Mouse (Mus musculus) forebrain, postnatal 0 days (tissue): ENCODE measurements around the gene Mypop. TPM values are rescaled to one million over a fixed set of nuclear protein-coding genes. Genes with fewer than 3 reads are reported as not detected.

ENCODE experiments used
- ATAC-seq: fragments of 200-750 bp; cut with Nextera tagmentation; 2 replicates; pipeline ENCODE4 v1.8.0; 2017; ENCODE audit warnings: mild to moderate bottlenecking, moderate library complexity
- DNase-seq: peaks from one replicate; pipeline ENCODE4 v3.0.0-alpha.2; 2015
- H3K27ac ChIP-seq: fragments of 300-500 bp; sonication (generic); 2 replicates; pipeline ENCODE4 v1.5.1; 2014; ENCODE audit warnings: low read depth, mild to moderate bottlenecking, antibody characterized with exemption, low read length, moderate library complexity, mixed read lengths
- H3K27me3 ChIP-seq: fragments of 300-500 bp; sonication (generic); 2 replicates; pipeline ENCODE4 v1.6.1; 2014; ENCODE audit warnings: mild to moderate bottlenecking, low read length, mixed read lengths; ENCODE audit not compliant: insufficient read depth
- H3K36me3 ChIP-seq: fragments of 300-500 bp; sonication (generic); 2 replicates; pipeline ENCODE4 v1.6.1; 2014; ENCODE audit warnings: mild to moderate bottlenecking, moderate library complexity; ENCODE audit not compliant: insufficient read depth
- H3K4me1 ChIP-seq: fragments of 300-500 bp; sonication (generic); 2 replicates; pipeline ENCODE4 v1.6.1; 2014; ENCODE audit warnings: antibody characterized with exemption; ENCODE audit not compliant: insufficient read depth
- H3K4me2 ChIP-seq: fragments of 300-500 bp; sonication (generic); 2 replicates; pipeline ENCODE4 v1.6.1; 2014; ENCODE audit warnings: low read depth, mild to moderate bottlenecking, moderate library complexity
- H3K4me3 ChIP-seq: fragments of 300-500 bp; sonication (generic); 2 replicates; pipeline ENCODE4 v1.5.1; 2014; ENCODE audit warnings: low read depth, low read length, mixed read lengths
- H3K9ac ChIP-seq: fragments of 300-500 bp; sonication (generic); 2 replicates; pipeline ENCODE4 v1.6.1; 2014; ENCODE audit warnings: mild to moderate bottlenecking
- H3K9me3 ChIP-seq: fragments of 300-500 bp; sonication (generic); 2 replicates; pipeline ENCODE4 v1.6.1; 2016; ENCODE audit warnings: low read length
- CTCF ChIP-seq: sonication (generic); IDR thresholded peaks from 2 replicates; pipeline ENCODE4 v1.5.1; 2016; ENCODE audit warnings: antibody characterized with exemption, control low read depth, low read depth
- WGBS: fragments of 180-500 bp; shearing (Covaris S2); extraction: QIAGEN DNeasy Blood & Tissue Kit; methylation state at CpG from one replicate; pipeline ENCODE4 v1.1.7; 2014; 5-methylcytosine and 5-hydroxymethylcytosine counted together
- polyA plus RNA-seq: library from polyadenylated mRNA; unstranded; fragments of >200 nt; fragmentation: Nextera tagmentation; extraction: Ambion mirVana; gene quantifications from 2 replicates; pipeline ENCODE4 v1.2.1, GENCODE M21; 2015
- total RNA-seq: library from RNA; depleted of rRNA; stranded (reverse); fragments of >200 nt; gene quantifications from 2 replicates; pipeline ENCODE4 v1.2.3, GENCODE M21; 2014

Gene Mypop
- total and polyA plus RNA-seq, 2 experiments from 2014 or later: 4.3 to 12.3 TPM

- Histone ChIP-seq H3K9me3 (no peaks in the 10 kb centered on the region), H3K4me3 (no peak overlapping the region), H3K27ac (no peak overlapping the region), H3K27me3 (no peaks in the 10 kb centered on the region), H3K36me3 (no peaks in the 10 kb centered on the region), H3K4me1 (no peaks in the 10 kb centered on the region), H3K9ac (no peak overlapping the region), H3K4me2 (no peak overlapping the region)
- no peak for ATAC-seq
- WGBS: 70% methylated on average over 15 of the region's 15 CpGs
- DNase-seq: no peak
- TF ChIP-seq CTCF: no peak
These were observed 23.4 kb downstream of the Mypop start for GRCm38 (mm10) chr7:19014452-19014851.

- no peak for TF ChIP-seq CTCF
- no peak overlapping the region for H3K4me3 ChIP-seq
- H3K27me3 ChIP-seq: peaks cover 4% of the 10 kb centered on the region; the same call in 1 of the 2 replicates
- no peaks in the 10 kb centered on the region for H3K9me3 ChIP-seq
- ATAC-seq (no peak), DNase-seq (no peak)
- H3K4me2 ChIP-seq: no peak overlapping the region
- no peak overlapping the region for H3K9ac ChIP-seq
- no peaks in the 10 kb centered on the region for H3K36me3 ChIP-seq
- no peaks in the 10 kb centered on the region for H3K4me1 ChIP-seq
- WGBS: 85% methylated on average over 4 of the region's 4 CpGs
- H3K27ac ChIP-seq: no peak overlapping the region
These were observed 25.0 kb downstream of the Mypop start for GRCm38 (mm10) chr7:19016042-19016441.

- peaks cover 20% of the 10 kb centered on the region for H3K27me3 ChIP-seq
- H3K36me3 ChIP-seq: no peaks in the 10 kb centered on the region
- 92% methylated on average over 7 of the region's 7 CpGs for WGBS
These were observed 26.9 kb downstream of the Mypop start for GRCm38 (mm10) chr7:19017909-19018308.

GRCm38 (mm10) chr7:19021048-19021447, 30.0 kb downstream of the Mypop start:
- Histone ChIP-seq H3K4me2 (no peak overlapping the region), H3K4me3 (no peak overlapping the region), H3K27me3 (peaks cover 27% of the 10 kb centered on the region), H3K4me1 (peaks cover 3% of the 10 kb centered on the region; the same call in 1 of the 2 replicates), H3K9ac (no peak overlapping the region), H3K27ac (no peak overlapping the region), H3K36me3 (no peaks in the 10 kb centered on the region), H3K9me3 (no peaks in the 10 kb centered on the region)
- DNase-seq (no peak), ATAC-seq (no peak)
- TF ChIP-seq CTCF: no peak
- WGBS: 26% methylated on average over 8 of the region's 8 CpGs

More at GRCm38 (mm10) chr7:19017909-19018308, 26.9 kb downstream of the Mypop start:
- Histone ChIP-seq H3K4me2 (no peak overlapping the region), H3K9me3 (no peaks in the 10 kb centered on the region), H3K27ac (no peak overlapping the region), H3K4me1 (no peaks in the 10 kb centered on the region), H3K4me3 (no peak overlapping the region), H3K9ac (no peak overlapping the region)
- ATAC-seq (no peak), DNase-seq (no peak)
- no peak for TF ChIP-seq CTCF

GRCm38 (mm10) chr7:19022189-19022958, 31.3 kb downstream of the Mypop start:
- TF ChIP-seq CTCF: no peak
- WGBS: 63% methylated on average over 18 of the region's 18 CpGs
- no peak for DNase-seq
- H3K4me3 ChIP-seq: no peak overlapping the region
- H3K4me2 ChIP-seq: no peak overlapping the region
- H3K4me1 ChIP-seq: peaks cover 3% of the 10 kb centered on the region; the same call in 1 of the 2 replicates
- H3K27me3 ChIP-seq: peaks cover 27% of the 10 kb centered on the region
- H3K36me3 ChIP-seq: no peaks in the 10 kb centered on the region
- H3K27ac ChIP-seq: no peak overlapping the region
- no peaks in the 10 kb centered on the region for H3K9me3 ChIP-seq
- no peak for ATAC-seq
- H3K9ac ChIP-seq: no peak overlapping the region

- H3K9ac ChIP-seq: peak within 1 kb of the TSS; percentile 84
- H3K4me1 ChIP-seq: peaks cover 3% of the 10 kb centered on the region; the same call in 1 of the 2 replicates
- DNase-seq (no peak), ATAC-seq (peak; percentile 0; the same call in 1 of the 2 replicates)
- peak within 1 kb of the TSS; percentile 89 for H3K4me3 ChIP-seq
- peak within 1 kb of the TSS; percentile 69 for H3K27ac ChIP-seq
- WGBS: 6% methylated on average over 30 of the region's 30 CpGs
- peak; percentile 23; the same call in 1 of the 2 replicates for TF ChIP-seq CTCF
- no peaks in the 10 kb centered on the region for H3K9me3 ChIP-seq
- H3K27me3 ChIP-seq: peaks cover 27% of the 10 kb centered on the region
- H3K4me2 ChIP-seq: peak within 1 kb of the TSS; percentile 84
- H3K36me3 ChIP-seq: no peaks in the 10 kb centered on the region
These were observed 32.3 kb downstream of the Mypop start, which contains the start of gene Foxa3 for GRCm38 (mm10) chr7:19023357-19023814. Foxa3 (minus strand) TSS chr7:19023538.

- H3K36me3 ChIP-seq: peaks cover 5% of the 10 kb centered on the region
- peaks cover 3% of the 10 kb centered on the region; the same call in 1 of the 2 replicates for H3K4me1 ChIP-seq
- no peak for TF ChIP-seq CTCF
- H3K4me2 ChIP-seq: peak within 1 kb of the TSS; percentile 84
- H3K27ac ChIP-seq: peak within 1 kb of the TSS; percentile 69
- H3K9me3 ChIP-seq: no peaks in the 10 kb centered on the region
- H3K27me3 ChIP-seq: peaks cover 27% of the 10 kb centered on the region
- H3K9ac ChIP-seq: peak within 1 kb of the TSS; percentile 84
- whole genome bisulfite sequencing: under 1% methylated on average over 50 of the region's 50 CpGs
- DNase-seq (peak; percentile 99), ATAC-seq (peak; percentile 97)
- peak within 1 kb of the TSS; percentile 89 for H3K4me3 ChIP-seq
These were observed 33.1 kb downstream of the Mypop start, which contains the start of gene Sympk for GRCm38 (mm10) chr7:19024096-19024506. Sympk (plus strand) TSS chr7:19024377.
